Mouse (Mus musculus): ENCODE measurements around the gene Znrf1. TPM values are rescaled to one million over a fixed set of nuclear protein-coding genes. Genes with fewer than 3 reads are reported as not detected.
A peak's percentile ranks its signal among the peaks of the same experiment; 100 is the strongest.

Gene Znrf1
- polyA plus RNA-seq, 1 experiment from 2014 or later, result 14.8 TPM

GRCm38 (mm10) chr8:111595712-111596484 is 60.0 kb downstream of the Znrf1 start:
- ATAC-seq (ENCODE audit: low FRiP score, low TSS enrichment) (peak; percentile 53), DNase-seq (ENCODE audit: low spot score) (peak; percentile 44)
- 55% methylated on average over 15 of the region's 15 CpGs for WGBS
- Histone ChIP-seq H3K4me3 (ENCODE audit: low read depth, low read length) (no peak overlapping the region), H3K4me1 (replicated peaks; ENCODE audit: control insufficient read depth, insufficient read depth) (peaks cover 16% of the 10 kb centered on the region), H3K27me3 (ENCODE audit: control insufficient read depth, insufficient read depth, low read length) (no peaks in the 10 kb centered on the region), H3K9ac (ENCODE audit: low read length) (no peak overlapping the region), H3K9me3 (ENCODE audit: control insufficient read depth, low read length) (no peaks in the 10 kb centered on the region), H3K36me3 (ENCODE audit: control insufficient read depth, insufficient read depth, low read length) (no peaks in the 10 kb centered on the region), H3K27ac (replicated peaks) (peak overlapping the region; percentile 73), H3K4me2 (replicated peaks; ENCODE audit: low read depth) (peak overlapping the region; percentile 5; the same call in 1 of the 2 replicates)
- no peak for TF ChIP-seq EP300 (optimal IDR thresholded peaks at IDR 0.05)
- no peak for TF ChIP-seq CTCF (IDR thresholded peaks at IDR 0.05; ENCODE audit: low read depth)

- Histone ChIP-seq H3K4me3 (ENCODE audit: low read depth, low read length) (no peak overlapping the region), H3K36me3 (ENCODE audit: control insufficient read depth, insufficient read depth, low read length) (no peaks in the 10 kb centered on the region), H3K27ac (replicated peaks) (peak overlapping the region; percentile 88), H3K4me2 (replicated peaks; ENCODE audit: low read depth) (no peak overlapping the region), H3K4me1 (replicated peaks; ENCODE audit: control insufficient read depth, insufficient read depth) (peaks cover 16% of the 10 kb centered on the region), H3K9ac (ENCODE audit: low read length) (no peak overlapping the region), H3K27me3 (ENCODE audit: control insufficient read depth, insufficient read depth, low read length) (no peaks in the 10 kb centered on the region), H3K9me3 (ENCODE audit: control insufficient read depth, low read length) (no peaks in the 10 kb centered on the region)
- DNase-seq (ENCODE audit: low spot score) (no peak), ATAC-seq (ENCODE audit: low FRiP score, low TSS enrichment) (no peak)
- no peak for TF ChIP-seq CTCF (IDR thresholded peaks at IDR 0.05; ENCODE audit: low read depth)
- TF ChIP-seq EP300 (optimal IDR thresholded peaks at IDR 0.05), result no peak
- WGBS, result 29% methylated on average over 3 of the region's 3 CpGs
Observed at GRCm38 (mm10) chr8:111596485-111596821, 60.6 kb downstream of the Znrf1 start.

- 7% methylated on average over 1 of the region's 1 CpGs for WGBS
- Histone ChIP-seq H3K4me3 (ENCODE audit: low read depth, low read length) (no peak overlapping the region), H3K27me3 (ENCODE audit: control insufficient read depth, insufficient read depth, low read length) (no peaks in the 10 kb centered on the region), H3K9ac (ENCODE audit: low read length) (no peak overlapping the region), H3K27ac (replicated peaks) (peak overlapping the region; percentile 88), H3K4me2 (replicated peaks; ENCODE audit: low read depth) (no peak overlapping the region), H3K4me1 (replicated peaks; ENCODE audit: control insufficient read depth, insufficient read depth) (peaks cover 16% of the 10 kb centered on the region), H3K9me3 (ENCODE audit: control insufficient read depth, low read length) (no peaks in the 10 kb centered on the region), H3K36me3 (ENCODE audit: control insufficient read depth, insufficient read depth, low read length) (no peaks in the 10 kb centered on the region)
- ATAC-seq (ENCODE audit: low FRiP score, low TSS enrichment), result peak; percentile 80
- TF ChIP-seq CTCF (IDR thresholded peaks at IDR 0.05; ENCODE audit: low read depth) (no peak), EP300 (optimal IDR thresholded peaks at IDR 0.05) (no peak)
- no peak for DNase-seq (ENCODE audit: low spot score)
Observed at GRCm38 (mm10) chr8:111597310-111597709, 61.4 kb downstream of the Znrf1 start.

- ATAC-seq (ENCODE audit: low FRiP score, low TSS enrichment), result no peak
- no peak overlapping the region for H3K27ac ChIP-seq (replicated peaks)
- WGBS, result 64% methylated on average over 9 of the region's 9 CpGs
Observed at GRCm38 (mm10) chr8:111599707-111600444, 64.0 kb downstream of the Znrf1 start.

GRCm38 (mm10) chr8:111602050-111602449 is 66.2 kb downstream of the Znrf1 start:
- no peak for DNase-seq (ENCODE audit: low spot score)
- no peaks in the 10 kb centered on the region for H3K36me3 ChIP-seq (ENCODE audit: control insufficient read depth, insufficient read depth, low read length)
- ATAC-seq (ENCODE audit: low FRiP score, low TSS enrichment), result no peak
- WGBS, result 99% methylated on average over 4 of the region's 4 CpGs
- no peaks in the 10 kb centered on the region for H3K27me3 ChIP-seq (ENCODE audit: control insufficient read depth, insufficient read depth, low read length)
- no peak overlapping the region for H3K4me2 ChIP-seq (replicated peaks; ENCODE audit: low read depth)
- H3K4me3 ChIP-seq (ENCODE audit: low read depth, low read length), result no peak overlapping the region
- no peak overlapping the region for H3K27ac ChIP-seq (replicated peaks)
- no peak for TF ChIP-seq EP300 (optimal IDR thresholded peaks at IDR 0.05)
- no peak for TF ChIP-seq CTCF (IDR thresholded peaks at IDR 0.05; ENCODE audit: low read depth)
- H3K9me3 ChIP-seq (ENCODE audit: control insufficient read depth, low read length), result no peaks in the 10 kb centered on the region
- H3K9ac ChIP-seq (ENCODE audit: low read length), result no peak overlapping the region
- peaks cover 4% of the 10 kb centered on the region for H3K4me1 ChIP-seq (replicated peaks; ENCODE audit: control insufficient read depth, insufficient read depth)

More at GRCm38 (mm10) chr8:111599707-111600444, 64.0 kb downstream of the Znrf1 start:
- no peak overlapping the region for H3K9ac ChIP-seq (ENCODE audit: low read length)
- peaks cover 16% of the 10 kb centered on the region for H3K4me1 ChIP-seq (replicated peaks; ENCODE audit: control insufficient read depth, insufficient read depth)
- no peaks in the 10 kb centered on the region for H3K36me3 ChIP-seq (ENCODE audit: control insufficient read depth, insufficient read depth, low read length)
- TF ChIP-seq CTCF (IDR thresholded peaks at IDR 0.05; ENCODE audit: low read depth), result no peak
- no peak for TF ChIP-seq EP300 (optimal IDR thresholded peaks at IDR 0.05)
- no peaks in the 10 kb centered on the region for H3K27me3 ChIP-seq (ENCODE audit: control insufficient read depth, insufficient read depth, low read length)
- H3K9me3 ChIP-seq (ENCODE audit: control insufficient read depth, low read length), result no peaks in the 10 kb centered on the region
- H3K4me2 ChIP-seq (replicated peaks; ENCODE audit: low read depth), result no peak overlapping the region
- no peak overlapping the region for H3K4me3 ChIP-seq (ENCODE audit: low read depth, low read length)
- DNase-seq (ENCODE audit: low spot score), result no peak

GRCm38 (mm10) chr8:111604986-111605385 is 69.1 kb downstream of the Znrf1 start:
- WGBS, result 72% methylated on average over 2 of the region's 2 CpGs
- DNase-seq (ENCODE audit: low spot score) (no peak), ATAC-seq (ENCODE audit: low FRiP score, low TSS enrichment) (peak; percentile 73)
- no peak overlapping the region for H3K9ac ChIP-seq (ENCODE audit: low read length)
- no peaks in the 10 kb centered on the region for H3K36me3 ChIP-seq (ENCODE audit: control insufficient read depth, insufficient read depth, low read length)
- H3K27me3 ChIP-seq (ENCODE audit: control insufficient read depth, insufficient read depth, low read length), result no peaks in the 10 kb centered on the region
- H3K27ac ChIP-seq (replicated peaks), result no peak overlapping the region
- H3K4me1 ChIP-seq (replicated peaks; ENCODE audit: control insufficient read depth, insufficient read depth), result no peaks in the 10 kb centered on the region; the same call in 1 of the 2 replicates
- H3K9me3 ChIP-seq (ENCODE audit: control insufficient read depth, low read length), result no peaks in the 10 kb centered on the region
- H3K4me3 ChIP-seq (ENCODE audit: low read depth, low read length), result no peak overlapping the region
- TF ChIP-seq EP300 (optimal IDR thresholded peaks at IDR 0.05), result no peak
- TF ChIP-seq CTCF (IDR thresholded peaks at IDR 0.05; ENCODE audit: low read depth), result no peak
- no peak overlapping the region for H3K4me2 ChIP-seq (replicated peaks; ENCODE audit: low read depth)

All from stomach, postnatal 0 days (tissue).